Comparison of ENCODE assay signal across 9 mouse cellular contexts in the genomic region with DNA sequence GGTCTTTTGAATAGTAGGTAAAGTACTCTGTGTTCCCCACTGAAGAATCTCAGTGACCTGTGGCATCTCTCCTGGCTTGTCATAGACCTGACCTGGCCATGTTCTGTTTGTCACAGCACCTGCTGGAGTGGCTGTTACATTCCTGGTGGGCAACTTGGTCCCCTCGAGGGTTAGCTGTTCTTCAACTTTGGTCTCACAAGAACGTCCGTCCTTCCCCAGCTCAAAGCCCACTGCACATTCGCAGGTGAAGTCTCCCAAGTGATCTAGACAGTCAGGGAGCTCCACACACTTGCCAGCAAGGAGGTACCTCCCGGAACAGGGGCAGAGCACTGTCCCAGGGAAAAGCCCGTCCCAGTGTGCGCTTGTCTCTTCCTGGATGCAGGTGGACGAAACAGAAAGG. TPM values are rescaled to one million over a fixed set of nuclear protein-coding genes. Genes with fewer than 3 reads are reported as not detected.
A peak's percentile ranks its signal among the peaks of the same experiment; 100 is the strongest.
DNase-seq lines count a peak whose midpoint lies in the region; ATAC-seq and TF ChIP-seq lines count a peak whose summit lies in the region.
"Had no signal": no experiment of that assay in that cellular context is flagged by ENCODE, and none has a peak within 500 bp of the region (broad histone marks: within the 10 kb centered on the region; RNA-seq: fewer than 3 reads in every experiment).

No protein-coding gene starts in this region.

- 23% methylated on average over 8 of the region's 8 CpGs for WGBS in liver, adult 2 months
- whole genome bisulfite sequencing in forebrain, embryonic 13.5 days = 46% methylated on average over 8 of the region's 8 CpGs
- WGBS in intestine, postnatal 0 days = 33% methylated on average over 8 of the region's 8 CpGs
- 46% methylated on average over 8 of the region's 8 CpGs for WGBS in neural tube, embryonic 14.5 days

- H3K4me1 ChIP-seq in liver, adult 2 months (ENCODE audit: control insufficient read depth, insufficient read depth, low read length) = no peaks in the 10 kb centered on the region; the same call in 1 of the 2 replicates
- H3K4me1 ChIP-seq in forebrain, embryonic 13.5 days = peaks cover 16% of the 10 kb centered on the region
- no peaks in the 10 kb centered on the region for H3K4me1 ChIP-seq in intestine, postnatal 0 days (replicated peaks; ENCODE audit: control insufficient read depth, insufficient read depth, low read length)
- H3K4me1 ChIP-seq in neural tube, embryonic 14.5 days (ENCODE audit: control insufficient read depth, insufficient read depth, low read length) = no peaks in the 10 kb centered on the region

- no peaks in the 10 kb centered on the region for H3K9me3 ChIP-seq in forebrain, embryonic 13.5 days (replicated peaks)
- H3K9me3 ChIP-seq in intestine, postnatal 0 days (ENCODE audit: control insufficient read depth) = no peaks in the 10 kb centered on the region
- H3K9me3 ChIP-seq in neural tube, embryonic 14.5 days (ENCODE audit: control insufficient read depth, low read length) = no peaks in the 10 kb centered on the region

- H3K27me3 ChIP-seq in liver, adult 2 months (ENCODE audit: control insufficient read depth, insufficient read depth, low read length) = no peaks in the 10 kb centered on the region
- peaks cover 10% of the 10 kb centered on the region for H3K27me3 ChIP-seq in forebrain, embryonic 13.5 days
- 0 out of 2 replicates have a peak, but pooled peaks cover 3% of the 10 kb centered on the region for H3K27me3 ChIP-seq in intestine, postnatal 0 days (replicated peaks; ENCODE audit: control insufficient read depth, insufficient read depth, low read length)
- no peaks in the 10 kb centered on the region for H3K27me3 ChIP-seq in neural tube, embryonic 14.5 days (ENCODE audit: control insufficient read depth, insufficient read depth, low read length)

- H3K9ac ChIP-seq in liver, adult 2 months (ENCODE audit: low read depth, low read length) = peak overlapping the region; percentile 82
- peak overlapping the region; percentile 55; the same call in 1 of the 2 replicates for H3K9ac ChIP-seq in forebrain, embryonic 13.5 days
- peak overlapping the region; percentile 40; the same call in 1 of the 2 replicates for H3K9ac ChIP-seq in intestine, postnatal 0 days (ENCODE audit: low read depth, low read length)
- peak overlapping the region; percentile 45; the same call in 1 of the 2 replicates for H3K9ac ChIP-seq in neural tube, embryonic 14.5 days (replicated peaks; ENCODE audit: low read depth, low read length)

- peaks cover 3% of the 10 kb centered on the region; the same call in 1 of the 2 replicates for H3K79me2 ChIP-seq in liver, adult 2 months (ENCODE audit: control insufficient read depth, insufficient read depth, low read length)

- H3K27ac ChIP-seq in liver, adult 2 months (replicated peaks; ENCODE audit: insufficient read depth, low read depth, low read length) = peak overlapping the region; percentile 75
- no peak overlapping the region for H3K27ac ChIP-seq in forebrain, embryonic 13.5 days
- peak overlapping the region; percentile 66; the same call in 1 of the 2 replicates for H3K27ac ChIP-seq in intestine, postnatal 0 days (ENCODE audit: low read depth, low read length)
- no peak overlapping the region for H3K27ac ChIP-seq in neural tube, embryonic 14.5 days (ENCODE audit: low read depth, low read length)

- peak; percentile 44 for ATAC-seq in forebrain, embryonic 13.5 days
- ATAC-seq in intestine, postnatal 0 days = no peak
- ATAC-seq in neural tube, embryonic 14.5 days (ENCODE audit: low read depth) = no peak

- H3K36me3 ChIP-seq in liver, adult 2 months (ENCODE audit: control insufficient read depth, insufficient read depth, low read length) = no peaks in the 10 kb centered on the region
- H3K36me3 ChIP-seq in forebrain, embryonic 13.5 days (ENCODE audit: poor library complexity, severe bottlenecking) = no peaks in the 10 kb centered on the region
- H3K36me3 ChIP-seq in intestine, postnatal 0 days (ENCODE audit: control insufficient read depth, insufficient read depth) = no peaks in the 10 kb centered on the region
- no peaks in the 10 kb centered on the region for H3K36me3 ChIP-seq in neural tube, embryonic 14.5 days (ENCODE audit: control insufficient read depth, insufficient read depth, low read length)

- no peak for TF ChIP-seq POLR2A in liver, adult 2 months (IDR thresholded peaks at IDR 0.05; ENCODE audit: extremely low read depth, insufficient read depth, low read length)

- H3K4me2 ChIP-seq in forebrain, embryonic 13.5 days = peak overlapping the region; percentile 68
- peak overlapping the region; percentile 76 for H3K4me2 ChIP-seq in intestine, postnatal 0 days (replicated peaks; ENCODE audit: low read depth)
- peak overlapping the region; percentile 71 for H3K4me2 ChIP-seq in neural tube, embryonic 14.5 days (ENCODE audit: low read depth, low read length)

- peak overlapping the region; percentile 68 for H3K4me3 ChIP-seq in liver, adult 2 months (ENCODE audit: insufficient read depth, low read depth, low read length)
- peak overlapping the region; percentile 37 for H3K4me3 ChIP-seq in forebrain, embryonic 13.5 days
- peak overlapping the region; percentile 37 for H3K4me3 ChIP-seq in intestine, postnatal 0 days (ENCODE audit: low read depth, low read length)
- H3K4me3 ChIP-seq in neural tube, embryonic 14.5 days (ENCODE audit: low read depth, low read length) = peak overlapping the region; percentile 37

- TF ChIP-seq CTCF in liver, adult 2 months (IDR thresholded peaks at IDR 0.05; ENCODE audit: low read depth, low read length) = no peak
- TF ChIP-seq CTCF in intestine, postnatal 0 days (IDR thresholded peaks at IDR 0.05; ENCODE audit: low read depth) = no peak

- no peak for DNase-seq in liver, adult 2 months (ENCODE audit: extremely low read depth, low read depth, low spot score)
- no peak for DNase-seq in liver
- DNase-seq in right cerebral cortex, postnatal 10 days (ENCODE audit: low spot score in 2 of 2) = no peak
- no peak for DNase-seq in c-Kit-positive CD71-positive TER-119-positive erythroid progenitor cells, embryonic 14.5 days (ENCODE audit: low spot score)
- DNase-seq in layer of hippocampus, adult 18-20 months (ENCODE audit: low spot score in 2 of 2) = no peak

RNA-seq across cellular contexts. Expression of a gene that starts 1.3 kb away (rescaled TPM):
- total RNA-seq in liver, adult 2 months (2014; rRNA removed) = 20.3 and 20.5 TPM in 2 replicates
- polyA plus RNA-seq in liver, adult 2 months (2012; rRNA removed) = 2.6 and 4.5 TPM in 2 replicates
- 4.3 and 4.4 TPM in 2 replicates for polyA plus RNA-seq in forebrain, embryonic 13.5 days (2015; fragmentation: Nextera tagmentation; extraction: Ambion mirVana)
- polyA plus RNA-seq in intestine, postnatal 0 days (2015; fragmentation: Nextera tagmentation; extraction: Ambion mirVana) = 5.3 and 6.3 TPM in 2 replicates
- 1.3 and 6.5 TPM in 2 replicates for polyA plus RNA-seq in neural tube, embryonic 14.5 days (2014; fragmentation: Nextera tagmentation; extraction: Ambion mirVana)
- 1 to 10 TPM; 2.0 to 3.5 TPM for total RNA-seq in layer of hippocampus, adult 18-20 months (2021)

RNA-seq across cellular contexts. Expression of a gene that starts 56.2 kb away (rescaled TPM):
- total RNA-seq in liver, adult 2 months (2014; rRNA removed) = 0.07 TPM in 1 of 2 replicates, not detected in the other
- not detected in 2 replicates for polyA plus RNA-seq in liver, adult 2 months (2012; rRNA removed)
- 2.3 and 4.2 TPM in 2 replicates for polyA plus RNA-seq in forebrain, embryonic 13.5 days (2015; fragmentation: Nextera tagmentation; extraction: Ambion mirVana)
- 2.7 TPM in 2 replicates for polyA plus RNA-seq in intestine, postnatal 0 days (2015; fragmentation: Nextera tagmentation; extraction: Ambion mirVana)
- polyA plus RNA-seq in neural tube, embryonic 14.5 days (2014; fragmentation: Nextera tagmentation; extraction: Ambion mirVana) = 8.7 and 19.3 TPM in 2 replicates
- total RNA-seq in layer of hippocampus, adult 18-20 months (2021) = 10 to 100 TPM; 20.2 to 31.5 TPM
- total RNA-seq: gastrocnemius, postnatal 25 days had no signal

Comparison
In these comparisons a context has a peak if more than half of its experiments do, and no peak if none do; other contexts are left out.
1. H3K27ac ChIP-seq: peak in liver, adult 2 months (single experiment) and intestine, postnatal 0 days (single experiment); none in forebrain, embryonic 13.5 days (single experiment) and neural tube, embryonic 14.5 days (single experiment).
2. Peak in every context shown above with its lines, with median percentiles within 50 percentile points of each other: H3K4me3 ChIP-seq, H3K9ac ChIP-seq and H3K4me2 ChIP-seq.